Mouse (Mus musculus): ENCODE results near the gene Ppp1r13b.

GRCm38 (mm10) chr12:111809762-111810161 lies 98.1 kb downstream of the Ppp1r13b start:
- TF ChIP-seq CTCF (IDR thresholded peaks at IDR 0.05; ENCODE audit: extremely low read depth, insufficient read depth, insufficient read length, insufficient replicate concordance), result no peak
- TF ChIP-seq POLR2A (IDR thresholded peaks at IDR 0.05; ENCODE audit: low read depth, low read length), result no peak
